Mouse (Mus musculus): ENCODE data around the gene Thyn1.

DNA sequence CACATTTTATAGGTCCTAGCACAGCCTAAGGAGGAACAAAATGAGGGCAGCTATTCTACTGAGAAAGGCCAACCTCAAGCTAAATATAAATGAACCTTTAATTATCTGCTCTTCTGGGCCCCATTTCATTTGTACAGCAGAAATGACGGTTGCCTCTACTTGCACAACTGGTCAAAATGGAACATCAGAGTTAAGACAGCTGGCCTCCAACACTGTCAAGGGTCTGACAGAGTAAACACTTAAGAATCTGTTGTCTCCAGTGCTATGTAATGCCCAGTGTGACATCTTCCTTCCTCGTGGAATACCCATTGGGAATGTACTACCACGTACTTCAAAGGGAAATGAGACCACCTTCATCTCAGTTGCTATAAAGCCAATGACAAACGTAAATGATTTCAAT is 12.1 kb downstream of the Thyn1 start:
- TF ChIP-seq POLR2A (IDR thresholded peaks at IDR 0.05; ENCODE audit: insufficient read depth, low read depth, low read length) = no peak
- no peak for TF ChIP-seq CTCF (IDR thresholded peaks at IDR 0.05)
